Mouse (Mus musculus) fibroblast of lung, adult 2 months (primary cell): ENCODE data around the gene Khsrp.

Experiments
- DNase-seq: peaks from one replicate; pipeline ENCODE4 v3.0.0-alpha.2; 2011; ENCODE audit warnings: low read depth

Gene Khsrp

DNA sequence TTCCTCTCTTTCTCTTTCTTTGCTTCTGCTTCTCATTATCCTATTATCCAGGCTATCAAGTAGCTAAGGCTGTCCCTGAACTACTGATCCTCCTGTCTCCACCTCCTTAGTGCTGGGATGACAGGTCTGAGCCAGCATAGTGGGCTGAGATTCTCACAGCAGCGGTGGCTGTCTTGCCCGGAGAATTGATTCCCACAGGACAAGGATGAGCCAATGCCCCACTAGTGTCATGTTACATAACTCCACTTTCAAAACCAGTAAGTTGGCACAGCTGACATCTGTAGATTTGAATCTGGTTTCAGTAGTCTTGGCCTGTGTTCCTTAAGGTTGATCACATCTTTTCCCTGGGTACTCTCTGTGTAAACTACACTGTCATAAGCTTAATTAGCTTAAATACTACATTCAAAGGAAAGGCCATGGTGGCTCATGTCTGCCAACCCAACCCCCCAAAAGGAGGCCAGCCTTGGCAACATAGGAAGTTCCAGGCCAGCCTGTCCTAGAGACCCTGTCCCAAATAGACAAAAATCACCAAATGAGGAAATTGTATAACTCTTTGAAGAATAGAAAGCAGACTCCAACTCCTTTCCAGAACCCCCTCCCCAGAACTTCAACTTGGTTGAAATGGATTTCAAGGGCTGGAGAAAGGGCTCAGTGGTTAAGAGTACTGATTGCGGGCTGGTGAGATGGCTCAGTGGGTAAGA, 45.1 kb downstream of the Khsrp start:
- DNase-seq: no peak

DNA sequence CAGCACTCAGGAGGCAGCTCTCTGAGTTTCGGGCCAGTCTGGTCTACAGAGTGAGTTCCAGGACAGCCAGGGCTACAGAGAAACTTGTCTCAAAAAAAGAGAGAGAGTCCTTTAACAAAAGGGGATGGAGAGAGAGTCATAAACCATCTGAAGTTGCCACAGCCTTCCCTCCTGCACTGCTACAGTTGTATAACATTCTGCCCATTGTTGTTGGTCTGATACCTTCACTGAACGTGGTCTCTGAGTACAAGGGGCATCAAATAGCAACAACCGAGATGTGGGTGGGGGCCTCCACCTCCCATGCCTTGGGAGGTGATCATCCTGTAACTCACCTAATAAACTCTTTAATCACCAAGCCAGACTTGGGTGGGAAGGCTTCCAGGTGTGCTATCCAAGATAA, 45.7 kb downstream of the Khsrp start:
- no peak for DNase-seq

DNA sequence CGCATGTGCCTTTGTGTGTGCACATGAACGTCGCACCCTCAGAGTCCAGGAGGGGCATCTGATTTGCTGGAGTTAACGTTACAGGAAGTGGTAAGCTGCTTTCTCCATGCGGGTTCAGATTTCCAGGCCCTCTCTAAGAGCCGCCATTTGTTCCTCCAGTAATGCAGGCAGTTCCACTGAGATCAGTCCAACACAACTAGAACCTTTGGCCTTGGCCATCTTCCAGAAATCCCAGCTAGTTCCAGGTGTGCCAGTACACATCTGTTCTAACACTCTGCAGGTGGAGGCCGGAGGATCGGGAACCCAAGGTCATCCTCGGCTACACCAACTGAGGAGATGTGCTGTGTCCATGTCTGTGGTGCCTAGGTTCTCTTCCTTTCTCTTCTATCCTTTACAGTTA, 46.4 kb downstream of the Khsrp start:
- no peak for DNase-seq

DNA sequence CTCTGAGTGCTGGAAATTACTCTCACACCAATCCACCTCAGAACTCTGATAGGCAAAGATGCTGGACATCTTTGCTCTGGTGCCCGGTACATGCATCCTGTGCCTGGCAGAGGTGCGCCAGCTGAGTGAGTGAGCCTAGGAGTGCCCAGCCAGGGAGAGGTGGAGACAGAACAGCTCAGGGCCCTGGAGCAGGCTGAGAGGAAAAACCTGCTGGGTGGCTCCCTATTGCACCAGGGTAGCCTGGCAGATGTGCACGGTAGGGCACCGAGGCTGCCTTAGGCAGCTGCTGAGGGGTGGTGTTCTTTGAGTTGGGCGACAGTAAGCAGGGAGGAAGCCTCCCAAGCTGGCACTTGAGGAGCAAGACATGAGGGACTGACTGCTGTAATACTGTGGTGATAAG, 49.3 kb downstream of the Khsrp start, which contains the start of gene Acer1:
Acer1 (minus strand) TSS at position 114 of the 400 bp plus-strand sequence.
- DNase-seq: no peak

DNA sequence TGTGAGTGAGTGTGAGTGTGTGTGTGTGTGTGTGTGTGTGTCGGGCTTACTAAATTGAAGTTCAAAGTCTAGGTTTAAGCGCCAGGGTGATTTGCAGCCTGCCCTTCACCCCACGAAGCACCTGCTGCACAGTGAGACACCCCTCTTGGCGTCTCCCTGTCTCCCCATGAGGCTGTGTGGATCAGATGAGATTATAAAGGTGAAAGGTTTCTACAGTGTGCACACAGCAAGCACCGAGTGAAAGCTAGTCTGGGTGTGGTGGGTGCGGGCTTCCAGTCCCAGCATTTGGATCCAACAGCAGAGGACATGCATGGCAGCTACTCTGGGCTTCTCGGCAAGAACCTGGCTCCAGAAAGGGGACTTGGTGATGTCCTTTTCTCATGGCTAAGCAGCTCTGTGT, 50.3 kb downstream of the Khsrp start:
- DNase-seq: no peak

DNA sequence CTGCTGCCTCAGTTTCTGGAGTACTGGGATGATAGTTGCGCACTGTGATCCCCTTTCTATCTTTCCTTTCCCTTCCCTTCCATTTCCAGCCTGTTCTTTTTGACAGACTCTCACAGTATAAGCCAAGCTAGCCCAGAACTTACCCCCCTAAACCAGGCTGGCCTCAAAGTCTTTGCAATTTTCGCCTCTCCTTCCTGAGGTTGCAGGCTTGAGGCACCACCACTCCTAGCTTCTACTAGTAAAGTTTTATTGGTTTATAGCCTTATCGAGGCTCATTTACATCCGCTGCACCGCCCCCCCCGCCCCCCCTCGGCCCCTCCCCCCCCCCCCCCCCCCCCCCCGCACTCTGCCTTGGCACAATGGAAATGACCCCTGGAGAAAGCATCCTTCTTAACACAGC, 51.8 kb downstream of the Khsrp start:
- no peak for DNase-seq

DNA sequence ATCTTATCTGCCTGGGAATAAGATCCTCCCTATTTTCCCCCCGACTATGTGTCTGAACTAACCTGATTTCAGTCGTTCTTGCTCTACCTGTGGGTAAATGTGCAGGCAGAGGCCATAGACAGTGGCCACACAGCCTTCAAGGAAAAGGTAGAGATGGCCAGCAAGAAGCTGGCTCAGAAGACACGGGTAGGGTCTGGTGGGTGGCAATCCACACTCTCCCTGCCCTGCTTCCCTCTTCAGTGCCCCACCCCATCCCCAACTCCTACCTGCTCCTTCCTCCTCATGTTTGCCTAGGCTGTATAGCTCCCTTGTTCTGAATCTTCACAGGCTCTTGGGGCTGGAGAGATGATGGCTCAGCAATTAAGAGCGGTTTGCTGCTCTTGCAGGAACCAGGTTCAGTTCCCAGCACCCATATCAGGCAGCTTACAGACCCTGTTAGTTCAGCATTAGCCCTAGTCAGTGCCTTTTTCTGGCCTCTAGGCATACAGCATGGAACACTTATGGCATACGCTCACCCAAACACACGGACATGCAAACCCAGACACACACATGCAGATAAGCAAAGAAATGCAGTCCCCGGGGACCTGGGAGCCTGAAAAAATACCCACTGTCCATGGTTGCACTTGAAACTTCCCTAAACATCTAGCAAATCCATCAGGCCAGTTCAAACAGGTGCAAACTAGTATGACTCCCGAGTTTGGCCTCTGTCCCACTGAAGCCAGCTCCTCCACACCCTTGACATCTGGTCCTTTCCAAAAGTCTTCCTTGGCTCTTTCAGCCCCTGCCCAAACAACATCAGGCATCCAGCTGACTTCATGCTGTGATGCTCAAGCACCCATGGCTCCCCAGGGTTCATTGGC, 54.6 kb downstream of the Khsrp start:
- DNase-seq: no peak

DNA sequence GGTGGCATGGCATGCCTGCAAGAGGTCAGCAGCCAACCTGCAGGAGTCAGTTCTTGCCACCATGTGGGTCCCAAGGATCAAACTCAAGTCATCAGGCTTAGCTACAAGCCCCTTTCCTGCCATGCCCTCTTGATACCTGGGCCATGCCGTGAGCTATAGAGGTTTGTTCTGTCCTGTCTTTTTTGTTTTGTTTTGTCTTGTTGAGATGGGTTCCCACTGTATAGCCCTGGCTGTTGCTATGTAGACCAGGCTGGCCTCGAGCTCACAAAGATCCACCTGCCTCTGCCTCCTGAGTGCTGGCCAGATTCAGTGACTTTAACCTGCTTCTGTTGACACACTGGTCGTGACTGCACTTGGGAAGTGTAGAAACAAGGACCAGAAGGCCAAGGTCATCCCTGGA, 55.9 kb downstream of the Khsrp start:
- DNase-seq: no peak

DNA sequence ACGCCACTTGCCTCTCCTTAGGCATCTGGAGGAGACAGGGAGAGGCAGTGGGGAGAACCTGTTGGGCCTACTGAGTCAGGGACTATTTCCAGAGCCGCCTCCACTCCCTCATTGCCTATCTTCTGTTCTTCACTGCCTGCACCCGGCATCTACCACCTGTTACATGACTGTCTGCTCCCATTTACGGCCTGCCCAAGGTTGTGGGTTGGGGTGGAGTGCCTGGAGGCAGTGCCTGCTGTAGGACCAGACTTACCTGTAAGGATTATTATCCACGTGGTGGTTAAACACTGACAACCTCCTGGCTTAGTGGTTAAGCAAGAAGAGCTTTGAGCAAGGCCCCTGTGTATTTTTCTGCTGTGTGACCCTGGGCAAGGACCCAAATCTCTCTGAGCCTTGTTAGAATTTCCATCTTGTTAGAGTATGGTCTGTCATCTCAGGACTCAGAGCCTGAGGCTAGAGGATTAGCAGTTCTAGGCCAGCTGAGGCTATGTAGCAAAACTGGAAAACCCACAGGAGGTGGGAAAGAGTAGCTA, 56.5 kb downstream of the Khsrp start:
- no peak for DNase-seq

DNA sequence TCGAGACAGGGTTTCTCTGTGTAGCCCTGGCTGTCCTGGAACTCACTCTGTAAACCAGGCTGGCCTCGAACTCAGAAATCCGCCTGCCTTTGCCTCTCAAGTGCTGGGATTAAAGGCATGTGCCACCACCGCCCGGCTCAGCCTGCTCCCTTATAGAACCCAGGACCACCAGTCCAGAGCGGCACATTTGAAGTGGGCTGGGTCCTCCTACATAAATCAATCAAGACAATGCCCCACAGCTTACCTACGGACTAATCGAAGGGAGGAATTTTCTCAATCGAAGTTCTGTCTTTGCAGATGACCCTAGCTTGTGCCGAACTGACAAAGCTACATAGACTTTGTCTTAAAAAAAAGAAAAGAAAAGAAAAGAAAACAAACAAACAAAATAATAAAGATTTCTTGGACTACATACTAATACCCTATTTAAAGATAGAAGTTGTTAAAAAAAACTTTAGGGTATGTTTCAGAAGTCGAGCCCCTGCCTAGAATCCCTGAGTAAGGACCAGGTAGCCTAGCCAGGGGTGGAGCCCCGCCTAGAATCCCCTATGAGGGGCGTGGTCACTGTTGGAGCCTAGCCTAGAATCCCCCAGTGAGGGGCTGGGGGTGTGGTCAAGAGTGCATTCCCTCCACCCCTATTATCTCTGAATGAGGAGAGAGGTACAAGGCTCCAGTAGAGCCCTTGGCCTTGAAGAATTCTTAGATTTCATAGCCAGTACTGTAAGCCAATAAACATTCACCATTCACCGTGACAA, 57.2 kb downstream of the Khsrp start:
- DNase-seq: no peak
